Mouse (Mus musculus): ENCODE results near the gene Ip6k1. TPM values are rescaled to one million over a fixed set of nuclear protein-coding genes. Genes with fewer than 3 reads are reported as not detected.

The Ip6k1 gene
- 45.9 and 52.5 TPM in 2 replicates for polyA plus RNA-seq (2015; fragmentation: Nextera tagmentation; extraction: Ambion mirVana)

DNA sequence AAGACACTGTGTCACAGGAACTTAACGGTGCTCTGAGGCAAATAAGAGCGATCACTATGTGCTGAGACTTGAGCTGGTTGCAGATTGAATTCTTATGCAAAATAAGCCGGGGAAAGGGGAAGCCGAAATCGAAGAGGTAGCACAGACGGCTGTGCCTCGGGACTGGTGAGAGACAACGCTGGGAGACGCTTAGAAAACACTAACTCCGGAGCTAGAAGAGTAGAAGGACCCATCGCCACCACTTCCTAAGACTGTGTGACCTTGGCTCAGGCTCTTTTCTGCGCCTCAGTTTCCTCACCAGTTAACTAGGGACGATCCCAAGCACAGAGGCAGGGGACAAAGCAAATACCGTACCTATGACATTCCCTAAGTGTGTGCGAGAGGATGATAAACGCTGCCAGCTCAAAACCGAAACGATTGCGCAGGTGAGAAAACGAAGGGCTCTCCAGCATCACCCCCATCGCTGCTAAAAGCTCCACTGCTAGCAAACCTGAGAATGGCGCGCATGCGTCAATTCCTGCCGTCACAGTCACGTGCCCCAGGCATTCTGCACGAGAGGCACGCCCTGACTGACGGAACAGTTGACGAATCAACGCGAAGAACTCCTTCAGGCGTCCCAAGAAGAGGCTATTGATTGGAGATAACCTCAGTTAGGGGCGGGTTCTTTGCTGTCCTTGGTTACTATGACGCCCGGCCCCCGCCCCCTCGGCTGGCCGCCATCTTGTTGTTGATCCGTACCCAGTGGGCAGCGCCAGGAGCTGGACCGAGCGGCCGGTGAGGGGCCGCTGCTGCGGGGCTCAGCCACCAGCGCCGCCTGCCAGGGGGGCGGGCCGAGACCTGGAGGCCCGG is at the start of gene Ip6k1:
Gene Ip6k1 (plus strand): TSS at position 580 of the 849 bp plus-strand sequence.

DNA sequence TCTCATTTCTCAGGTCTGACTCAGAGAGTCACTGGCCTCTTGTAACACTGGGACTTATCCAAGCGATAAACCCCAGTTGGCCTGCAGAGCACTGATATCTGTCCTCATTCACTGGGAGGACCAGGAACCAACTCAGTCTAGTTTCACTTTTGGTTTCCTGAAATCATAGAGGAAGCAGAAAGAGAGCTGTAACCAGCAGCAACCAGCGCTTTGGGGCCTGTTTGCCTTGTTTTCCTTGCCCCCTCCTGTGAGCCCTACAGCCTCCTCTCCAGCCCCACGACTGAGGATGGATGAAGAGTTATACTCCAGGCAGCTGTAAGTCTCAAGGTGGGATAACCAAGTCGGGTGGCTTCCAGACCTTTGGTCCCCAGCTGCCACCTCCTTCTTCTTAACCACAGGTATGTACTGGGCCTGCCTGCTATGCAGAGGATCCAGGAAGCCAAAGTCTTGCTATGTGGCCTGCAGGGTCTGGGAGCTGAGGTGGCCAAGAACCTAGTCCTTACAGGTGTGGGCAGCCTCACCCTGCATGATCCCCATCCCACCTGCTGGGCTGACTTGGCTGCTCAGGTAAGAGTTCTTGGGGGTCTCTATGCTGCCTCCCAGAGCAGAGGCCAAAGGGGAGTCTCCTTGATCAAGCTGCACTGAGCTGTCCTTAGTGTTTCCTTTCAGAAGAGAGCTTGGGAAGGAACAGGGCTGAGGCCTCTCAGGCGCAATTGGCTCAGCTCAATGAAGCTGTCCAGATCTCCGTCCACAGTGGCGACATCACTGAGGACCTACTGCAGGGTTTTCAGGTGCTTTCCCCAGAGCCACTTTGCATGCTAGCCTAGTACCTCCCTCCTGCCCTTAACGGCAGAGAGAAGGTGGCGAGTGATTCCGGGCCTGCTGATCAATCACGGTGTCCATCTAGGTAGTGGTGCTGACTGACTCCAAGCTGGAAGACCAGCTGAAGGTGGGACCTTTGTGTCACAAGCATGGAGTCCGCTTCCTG is 26.6 kb upstream of the Ip6k1 start, which contains the start of gene Uba7:
Gene Uba7 (plus strand): TSS at position 107 of the 988 bp plus-strand sequence.

DNA sequence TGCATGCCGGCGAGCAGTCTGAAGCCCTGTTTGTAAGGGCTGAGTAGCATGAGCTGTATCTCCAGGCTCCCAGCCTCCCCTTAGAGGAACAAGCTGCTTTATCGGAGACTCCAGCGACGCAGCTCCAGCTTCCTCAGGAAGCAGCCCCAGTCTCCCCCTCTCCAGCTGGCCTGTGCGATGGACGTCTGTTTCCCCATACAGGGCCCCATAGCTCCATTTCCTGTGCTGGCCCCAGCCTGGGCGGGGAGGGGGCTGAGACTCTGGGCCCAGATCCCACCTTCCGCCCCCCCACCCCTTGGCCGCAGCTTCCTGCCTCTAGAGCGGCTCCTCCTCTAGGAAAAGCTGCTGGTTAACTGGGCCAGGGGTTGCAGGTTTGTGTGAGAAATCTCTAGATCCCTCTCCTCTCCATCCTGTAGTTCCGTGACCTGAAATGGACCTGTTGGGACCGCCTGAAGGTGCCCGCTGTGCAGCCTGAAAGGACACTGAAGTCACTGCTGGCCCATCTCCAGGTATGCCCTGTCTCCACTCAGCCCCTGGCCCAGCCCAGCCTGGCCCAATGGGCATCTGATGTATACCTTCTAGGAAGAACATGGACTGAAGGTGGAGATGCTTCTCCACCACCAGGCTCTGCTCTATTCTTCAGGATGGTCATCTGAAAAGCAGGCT is 19.5 kb upstream of the Ip6k1 start, which contains the start of gene Gm20661:
Gene Gm20661 (plus strand): TSS at position 378 of the 666 bp plus-strand sequence.

DNA sequence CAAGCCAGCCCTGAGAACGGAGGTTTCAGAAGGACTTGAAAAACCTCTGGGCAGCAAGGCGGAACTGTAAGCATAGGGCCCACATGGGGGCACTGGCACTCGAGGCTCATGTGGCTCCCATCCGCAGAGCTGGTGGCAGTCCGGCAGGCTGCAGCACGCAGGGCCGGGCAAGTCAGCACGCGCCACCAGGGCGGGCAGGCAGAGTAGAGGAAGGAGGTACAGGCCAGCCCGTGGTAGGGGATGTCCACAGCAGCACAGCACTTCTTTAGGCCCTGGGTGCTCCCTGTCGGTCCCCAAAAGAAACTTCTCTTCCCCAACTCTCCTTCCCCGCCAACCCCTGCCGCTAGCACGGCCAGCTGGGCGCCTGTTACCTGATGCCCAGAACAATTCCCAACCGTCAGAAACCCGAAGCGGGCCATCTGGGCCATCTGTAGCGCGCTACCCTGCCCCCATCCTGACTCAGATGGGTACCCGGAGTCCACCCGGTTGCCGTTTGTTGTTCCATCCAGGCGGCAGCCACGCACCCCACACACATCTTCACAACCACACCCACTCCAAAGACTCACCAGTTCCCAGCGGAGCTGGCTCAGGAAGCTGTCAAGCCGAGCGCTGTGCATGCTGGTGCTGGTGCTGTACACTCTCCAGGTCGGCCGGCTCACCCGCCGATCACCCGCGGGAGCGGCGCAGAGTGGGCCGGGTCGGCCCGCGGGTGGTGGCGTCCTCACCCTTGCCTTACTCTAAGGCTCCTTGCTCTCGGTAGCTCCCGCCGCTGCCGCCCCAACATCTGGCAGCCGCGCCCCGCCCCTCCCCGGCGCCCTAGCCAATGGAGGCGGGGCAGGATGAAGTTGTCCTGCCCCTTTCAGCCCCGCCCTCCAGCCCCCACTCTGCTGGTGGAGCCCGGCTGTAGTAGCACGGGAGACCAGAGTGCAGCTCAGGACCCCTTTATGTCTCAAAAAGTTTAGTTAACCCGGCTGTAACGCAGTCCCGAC is 16.9 kb upstream of the Ip6k1 start, which contains the start of gene Inka1:
Gene Inka1 (minus strand): TSS at position 749 of the 989 bp plus-strand sequence.

DNA sequence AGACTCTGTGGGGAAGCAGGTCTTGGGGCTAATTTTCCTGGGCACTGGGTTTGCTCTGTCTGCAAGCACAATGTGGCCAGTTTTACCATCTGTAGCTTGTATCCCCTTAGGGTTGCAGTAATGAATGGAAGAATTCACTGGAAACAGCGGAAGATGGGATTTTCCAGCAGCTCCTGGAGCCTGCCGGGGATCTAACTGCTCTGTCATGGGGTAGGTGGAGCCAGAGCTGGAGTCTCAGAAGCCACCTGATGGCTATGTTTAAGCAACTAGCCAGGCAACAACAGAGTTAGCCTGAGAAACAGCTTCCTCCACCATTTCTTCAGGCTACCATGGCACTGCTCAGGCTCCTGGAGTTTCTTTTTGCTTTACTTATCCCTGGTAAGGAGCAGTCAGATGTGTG is 10.1 kb upstream of the Ip6k1 start, which contains the start of gene Cdhr4:
Gene Cdhr4 (plus strand): TSS at position 301 of the 400 bp plus-strand sequence.

DNA sequence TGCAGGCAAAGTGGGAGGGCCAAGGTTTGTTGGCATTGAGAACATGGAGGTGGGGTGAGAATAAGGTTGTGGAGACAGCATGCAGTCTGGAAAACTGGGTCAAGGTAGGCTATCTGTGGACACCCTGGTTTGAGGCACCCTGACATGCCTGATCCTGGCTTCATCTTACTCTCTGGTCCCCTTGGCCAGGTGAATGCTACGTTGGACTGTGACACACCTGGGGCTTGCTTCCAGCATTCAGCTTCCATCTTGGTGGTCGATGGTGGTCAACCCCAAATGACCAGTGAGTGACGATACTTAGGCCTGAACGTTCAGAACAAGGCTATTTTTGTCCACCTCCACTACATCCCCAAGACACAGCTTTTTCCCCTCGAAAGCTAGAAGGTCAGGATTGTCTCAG is 6.3 kb upstream of the Ip6k1 start, which contains the start of gene Gm20662:
Gene Gm20662 (plus strand): TSS at position 301 of the 400 bp plus-strand sequence.

DNA sequence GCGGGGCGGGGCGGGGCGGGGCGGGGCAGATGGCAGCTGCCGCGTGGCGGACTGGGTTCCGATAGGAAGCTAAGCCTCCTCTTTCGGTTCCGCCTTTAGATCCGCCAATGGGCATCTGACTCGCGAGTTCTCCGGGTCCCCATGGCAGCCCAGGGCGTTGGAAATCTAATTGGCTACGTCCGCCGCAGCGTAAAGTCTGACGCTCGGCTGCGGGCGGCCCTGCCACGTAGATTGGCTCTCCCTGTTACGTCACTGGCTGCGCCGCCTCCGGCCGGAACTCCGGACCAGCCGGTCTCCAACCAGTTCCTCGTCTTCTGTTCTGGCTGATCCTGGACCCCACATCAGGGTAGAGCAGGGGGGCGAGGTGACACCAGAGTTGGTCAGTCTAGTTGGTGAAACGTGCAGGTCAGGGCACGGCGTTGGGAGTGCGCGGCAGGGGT is 46.7 kb downstream of the Ip6k1 start, which contains the start of gene Gmppb:
Gene Gmppb (plus strand): TSS at position 227 of the 440 bp plus-strand sequence.

DNA sequence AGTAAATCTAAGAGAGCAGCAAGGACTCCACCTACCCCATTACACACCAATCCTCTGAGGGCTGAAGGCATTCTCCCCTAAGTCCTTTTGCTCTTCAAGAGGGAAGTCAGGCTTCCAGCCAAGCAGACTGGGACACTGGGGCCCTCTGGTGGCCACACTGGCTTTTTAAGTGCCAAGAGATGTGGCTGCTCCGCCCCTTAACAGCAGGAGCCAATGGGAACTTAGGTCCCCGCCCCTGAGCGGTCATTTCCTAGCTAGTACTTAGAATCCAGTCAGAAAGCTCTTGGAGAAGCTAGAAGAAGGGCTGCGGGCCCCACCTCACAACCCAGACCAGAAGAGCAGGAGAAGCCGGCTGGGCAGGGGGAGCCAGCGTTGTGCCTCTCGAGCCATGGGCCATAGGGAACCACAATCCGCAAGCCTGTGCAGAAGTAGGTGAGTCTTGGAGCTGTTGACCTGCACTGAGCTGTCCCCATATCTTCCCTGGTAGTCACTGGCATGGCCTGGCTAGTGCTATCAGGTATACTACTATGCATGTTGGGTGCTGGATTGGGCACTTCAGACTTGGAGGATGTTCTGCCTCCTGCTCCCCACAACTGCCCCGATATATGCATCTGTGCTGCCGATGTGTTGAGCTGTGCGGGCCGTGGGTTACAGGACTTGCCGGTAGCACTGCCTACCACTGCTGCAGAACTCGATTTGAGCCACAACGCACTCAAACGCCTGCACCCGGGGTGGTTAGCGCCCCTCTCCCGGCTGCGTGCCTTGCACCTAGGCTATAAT is 50.8 kb downstream of the Ip6k1 start, which contains the start of gene Amigo3:
Gene Amigo3 (plus strand): TSS at position 275 of the 780 bp plus-strand sequence.

DNA sequence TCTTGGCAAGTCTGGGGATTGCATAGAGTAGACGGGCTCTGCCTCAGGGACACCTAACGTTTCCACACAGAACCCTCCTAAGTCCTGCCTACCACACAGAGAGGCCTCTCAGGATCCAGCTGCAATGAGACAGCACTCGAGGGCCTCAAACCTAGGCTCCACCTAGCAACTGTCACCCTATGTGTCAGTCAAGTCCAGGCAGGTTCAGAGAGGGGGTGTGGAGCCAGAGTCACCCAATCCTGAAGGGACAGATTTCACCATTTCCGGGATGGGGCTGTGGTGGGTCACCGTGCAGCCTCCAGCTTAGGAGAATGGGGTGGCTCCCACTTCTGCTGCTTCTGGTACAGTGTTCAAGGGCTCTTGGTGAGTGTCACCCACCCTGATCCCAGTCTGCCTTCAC is 77.9 kb downstream of the Ip6k1 start, which contains the start of gene Mst1:
Gene Mst1 (plus strand): TSS at position 269 of the 400 bp plus-strand sequence.

DNA sequence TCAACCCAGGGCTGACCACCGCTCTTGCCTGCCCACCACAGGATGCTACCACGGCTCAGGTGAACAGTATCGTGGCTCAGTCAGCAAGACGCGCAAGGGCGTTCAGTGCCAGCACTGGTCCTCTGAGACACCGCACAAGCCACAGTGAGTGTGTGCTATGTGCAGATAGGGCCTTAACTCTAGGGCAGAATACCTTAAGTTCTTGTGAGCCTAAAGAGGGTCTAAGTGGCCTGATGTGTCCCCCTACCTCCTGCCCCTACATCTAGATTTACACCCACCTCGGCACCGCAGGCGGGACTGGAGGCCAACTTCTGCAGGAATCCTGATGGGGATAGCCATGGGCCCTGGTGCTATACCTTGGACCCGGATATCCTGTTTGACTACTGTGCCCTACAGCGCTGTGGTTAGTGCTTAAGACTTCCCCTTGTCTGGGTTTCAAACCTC is 80.7 kb downstream of the Ip6k1 start, which contains the start of gene Rnf123:
Gene Rnf123 (minus strand): TSS at position 359 of the 444 bp plus-strand sequence.

DNA sequence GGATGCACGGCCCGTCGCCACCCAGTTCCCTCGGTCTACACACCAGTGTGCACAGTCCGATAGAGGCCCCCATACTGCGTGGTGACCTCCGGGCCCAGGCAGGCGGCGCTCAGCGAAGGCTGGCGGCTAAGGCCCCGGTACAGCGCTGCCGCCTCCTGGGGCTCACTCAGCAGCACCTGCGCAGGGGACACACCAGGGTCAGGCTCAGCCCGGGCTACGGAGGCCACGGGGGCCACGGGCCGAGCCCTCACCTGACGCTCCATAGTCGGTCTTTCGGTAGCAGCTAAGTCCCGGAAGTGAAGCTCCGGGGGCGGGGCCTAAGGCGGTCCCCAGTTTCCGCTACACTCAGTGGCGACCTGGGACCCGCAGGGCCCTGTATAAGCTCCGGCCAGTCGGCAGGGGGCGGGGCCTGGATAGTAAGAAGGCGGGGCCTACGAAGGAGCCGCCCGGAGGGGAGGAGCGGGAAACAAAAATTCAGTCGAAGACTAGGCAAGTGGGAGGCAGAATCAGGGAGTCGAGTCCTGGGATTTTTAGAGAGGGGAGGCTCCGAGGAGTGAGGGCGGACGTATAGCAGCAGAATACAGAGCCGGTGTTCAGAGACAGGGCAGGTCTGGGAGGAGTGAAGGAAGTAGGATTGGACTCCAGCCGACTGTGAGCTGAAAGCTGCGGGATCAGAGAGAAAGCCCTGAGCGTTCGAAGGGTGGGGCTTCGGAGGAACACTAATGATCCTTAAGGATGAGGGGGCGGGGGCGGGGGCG is 92.1 kb downstream of the Ip6k1 start, which contains the start of gene Apeh:
Gene Apeh (minus strand): TSS at position 423 of the 758 bp plus-strand sequence.

Small RNAs within 50 kb of the gene (microRNA-seq; reads per million reads assigned to microRNA genes)
- gene Mir7088 (ENCODE audit: borderline replicate concordance, insufficient number of aligned reads) = not detected

Other genes starting within 250 kb of the Ip6k1 start
- 54.4 and 75.5 TPM in 2 replicates for gene Rbm5, start 231.5 kb upstream of the Ip6k1 start, polyA plus RNA-seq (2015; fragmentation: Nextera tagmentation; extraction: Ambion mirVana)
- 25.9 and 43.6 TPM in 2 replicates for gene Rbm6, start 129.3 kb upstream of the Ip6k1 start, polyA plus RNA-seq (2015; fragmentation: Nextera tagmentation; extraction: Ambion mirVana)
- 10.5 and 11.8 TPM in 2 replicates for gene Mon1a, start 114.3 kb upstream of the Ip6k1 start, polyA plus RNA-seq (2015; fragmentation: Nextera tagmentation; extraction: Ambion mirVana)
- 5.1 and 5.4 TPM in 2 replicates for gene Mst1r, start 95.6 kb upstream of the Ip6k1 start, polyA plus RNA-seq (2015; fragmentation: Nextera tagmentation; extraction: Ambion mirVana)
- not detected in 2 replicates for gene Actl11, start 74.0 kb upstream of the Ip6k1 start, polyA plus RNA-seq (2015; fragmentation: Nextera tagmentation; extraction: Ambion mirVana)
- gene Camkv, start 66.8 kb upstream of the Ip6k1 start, polyA plus RNA-seq (2015; fragmentation: Nextera tagmentation; extraction: Ambion mirVana) = 3.1 and 4.4 TPM in 2 replicates
- 10.0 and 11.1 TPM in 2 replicates for gene Traip, start 52.4 kb upstream of the Ip6k1 start, polyA plus RNA-seq (2015; fragmentation: Nextera tagmentation; extraction: Ambion mirVana)
- gene Uba7, start 27.0 kb upstream of the Ip6k1 start, polyA plus RNA-seq (2015; fragmentation: Nextera tagmentation; extraction: Ambion mirVana) = 30.4 and 55.9 TPM in 2 replicates
- gene Gm20661, start 19.4 kb upstream of the Ip6k1 start, polyA plus RNA-seq (2015; fragmentation: Nextera tagmentation; extraction: Ambion mirVana) = 0.66 and 0.84 TPM in 2 replicates
- 36.0 and 45.0 TPM in 2 replicates for gene Inka1, start 16.6 kb upstream of the Ip6k1 start, polyA plus RNA-seq (2015; fragmentation: Nextera tagmentation; extraction: Ambion mirVana)
- gene Cdhr4, start 10.0 kb upstream of the Ip6k1 start, polyA plus RNA-seq (2015; fragmentation: Nextera tagmentation; extraction: Ambion mirVana) = 1.8 and 2.6 TPM in 2 replicates
- 0.73 TPM in 1 of 2 replicates, not detected in the other for gene Gm20662, start 6.2 kb upstream of the Ip6k1 start, polyA plus RNA-seq (2015; fragmentation: Nextera tagmentation; extraction: Ambion mirVana)
- gene Gmppb, start 46.7 kb downstream of the Ip6k1 start, polyA plus RNA-seq (2015; fragmentation: Nextera tagmentation; extraction: Ambion mirVana) = 17.3 and 23.9 TPM in 2 replicates
- 1.7 and 2.4 TPM in 2 replicates for gene Amigo3, start 50.7 kb downstream of the Ip6k1 start, polyA plus RNA-seq (2015; fragmentation: Nextera tagmentation; extraction: Ambion mirVana)
- gene Mst1, start 77.9 kb downstream of the Ip6k1 start, polyA plus RNA-seq (2015; fragmentation: Nextera tagmentation; extraction: Ambion mirVana) = 2.1 and 2.7 TPM in 2 replicates
- gene Rnf123, start 80.8 kb downstream of the Ip6k1 start, polyA plus RNA-seq (2015; fragmentation: Nextera tagmentation; extraction: Ambion mirVana) = 16.6 and 22.3 TPM in 2 replicates
- gene Apeh, start 92.1 kb downstream of the Ip6k1 start, polyA plus RNA-seq (2015; fragmentation: Nextera tagmentation; extraction: Ambion mirVana) = 43.5 and 58.7 TPM in 2 replicates
- 0.76 and 1.3 TPM in 2 replicates for gene Bsn, start 187.9 kb downstream of the Ip6k1 start, polyA plus RNA-seq (2015; fragmentation: Nextera tagmentation; extraction: Ambion mirVana)

All from adrenal gland, postnatal 0 days (tissue).